Mouse (Mus musculus): ENCODE measurements around the gene Cited1. TPM values are rescaled to one million over a fixed set of nuclear protein-coding genes. Genes with fewer than 3 reads are reported as not detected.

Cited1 gene
- not detected for polyA plus RNA-seq (2014; fragmentation: Illumina TruSeq; extraction: RNeasy Lipid Tissue Mini Kit (QIAGEN cat#74804); ENCODE audit: low read depth, low replicate concordance)

GRCm38 (mm10) chrX:102251937-102252860 lies at the start of gene Cited1:
Cited1 (minus strand) TSS chrX:102252181.

Other genes starting within 250 kb of the Cited1 start
- gene Rtl5, start 180.9 kb downstream of the Cited1 start, polyA plus RNA-seq (2014; fragmentation: Illumina TruSeq; extraction: RNeasy Lipid Tissue Mini Kit (QIAGEN cat#74804); ENCODE audit: low read depth, low replicate concordance), result 0.50 TPM
- 79.7 TPM for gene Pin4, start 132.7 kb downstream of the Cited1 start, polyA plus RNA-seq (2014; fragmentation: Illumina TruSeq; extraction: RNeasy Lipid Tissue Mini Kit (QIAGEN cat#74804); ENCODE audit: low read depth, low replicate concordance)
- gene Ercc6l, start 95.1 kb downstream of the Cited1 start, polyA plus RNA-seq (2014; fragmentation: Illumina TruSeq; extraction: RNeasy Lipid Tissue Mini Kit (QIAGEN cat#74804); ENCODE audit: low read depth, low replicate concordance), result 0.13 TPM
- 530 TPM for gene Rps4x, start 62.8 kb downstream of the Cited1 start, polyA plus RNA-seq (2014; fragmentation: Illumina TruSeq; extraction: RNeasy Lipid Tissue Mini Kit (QIAGEN cat#74804); ENCODE audit: low read depth, low replicate concordance)